Mouse (Mus musculus): ENCODE measurements around the gene Uhrf2. TPM values are rescaled to one million over a fixed set of nuclear protein-coding genes. Genes with fewer than 3 reads are reported as not detected.
"Not testable (repeated sequence)": the region's sequence is repeated elsewhere in the genome, so short reads cannot be mapped to it uniquely, and the experiment has no call there.

The Uhrf2 gene
- total RNA-seq (2021) = 10 to 100 TPM; 66.5 to 71.3 TPM

- DNase-seq = peak; percentile 98
- intact Hi-C loops (cut with DNase I) = loop anchor here (5.0 kb wide), 1 partner anchor 97 kb away; no protein-coding TSS in a partner anchor
Observed at GRCm38 (mm10) chr19:30029894-30030635, at the start of gene Uhrf2. TSS of gene Uhrf2 (plus strand) at chr19:30030513.

- DNase-seq = peak; percentile 7
Observed at GRCm38 (mm10) chr19:29984208-29985005, 45.9 kb upstream of the Uhrf2 start.

GRCm38 (mm10) chr19:29986464-29987091 lies 43.7 kb upstream of the Uhrf2 start:
- no peak for DNase-seq
- intact Hi-C loops (cut with DNase I) = no loop called here

More at GRCm38 (mm10) chr19:29984208-29985005, 45.9 kb upstream of the Uhrf2 start:
- intact Hi-C loops (cut with DNase I) = no loop called here

GRCm38 (mm10) chr19:30000406-30001365 lies 29.6 kb upstream of the Uhrf2 start:
- DNase-seq = peak; percentile 23
- intact Hi-C loops (cut with DNase I) = no loop called here

GRCm38 (mm10) chr19:30001550-30001949 lies 28.8 kb upstream of the Uhrf2 start:
- intact Hi-C loops (cut with DNase I) = no loop called here
- DNase-seq = no peak

- intact Hi-C loops (cut with DNase I) = no loop called here
- no peak for DNase-seq
Observed at GRCm38 (mm10) chr19:30003621-30004020, 26.7 kb upstream of the Uhrf2 start, which contains the start of gene Trpd52l3. TSS of gene Trpd52l3 (plus strand) at chr19:30003790.

GRCm38 (mm10) chr19:30006371-30006770 lies 23.9 kb upstream of the Uhrf2 start:
- no peak for DNase-seq
- intact Hi-C loops (cut with DNase I) = no loop called here

GRCm38 (mm10) chr19:30010520-30011296 lies 19.6 kb upstream of the Uhrf2 start:
- intact Hi-C loops (cut with DNase I) = no loop called here
- no peak for DNase-seq

- intact Hi-C loops (cut with DNase I) = no loop called here
Observed at GRCm38 (mm10) chr19:30014331-30014730, 16.0 kb upstream of the Uhrf2 start.

GRCm38 (mm10) chr19:30016156-30016555 lies 14.2 kb upstream of the Uhrf2 start:
- intact Hi-C loops (cut with DNase I) = no loop called here
- no peak for DNase-seq

More at GRCm38 (mm10) chr19:30014331-30014730, 16.0 kb upstream of the Uhrf2 start:
- DNase-seq = no peak

- intact Hi-C loops (cut with DNase I) = not testable (repeated sequence)
Observed at GRCm38 (mm10) chr19:30023419-30023818, 6.9 kb upstream of the Uhrf2 start.

GRCm38 (mm10) chr19:30029002-30029710 lies 1.2 kb upstream of the Uhrf2 start:
- DNase-seq = no peak
- intact Hi-C loops (cut with DNase I) = no loop called here

More at GRCm38 (mm10) chr19:30023419-30023818, 6.9 kb upstream of the Uhrf2 start:
- DNase-seq = not testable (repeated sequence)

- peak; percentile 41 for DNase-seq
- intact Hi-C loops (cut with DNase I) = loop anchor here (5.0 kb wide), 1 partner anchor 96 kb away; no protein-coding TSS in a partner anchor
Observed at GRCm38 (mm10) chr19:30030636-30031467, 539 bp downstream of the Uhrf2 start.

GRCm38 (mm10) chr19:30031468-30031931 lies 1.2 kb downstream of the Uhrf2 start:
- no peak for DNase-seq
- intact Hi-C loops (cut with DNase I) = loop anchor here (5.0 kb wide), 1 partner anchor 96 kb away; no protein-coding TSS in a partner anchor

- DNase-seq = no peak
- intact Hi-C loops (cut with DNase I) = loop anchor here (5.0 kb wide), 1 partner anchor 95 kb away; no protein-coding TSS in a partner anchor
Observed at GRCm38 (mm10) chr19:30032206-30032605, 1.9 kb downstream of the Uhrf2 start.

GRCm38 (mm10) chr19:30035361-30035760 lies 5.0 kb downstream of the Uhrf2 start:
- DNase-seq = no peak
- intact Hi-C loops (cut with DNase I) = no loop called here

GRCm38 (mm10) chr19:30043691-30044090 lies 13.4 kb downstream of the Uhrf2 start:
- intact Hi-C loops (cut with DNase I) = no loop called here
- no peak for DNase-seq

Measured in left cerebral cortex, postnatal 4 days (tissue).